Mouse (Mus musculus) ES-E14 (cell line): ENCODE measurements around the gene Sertad3. TPM values are rescaled to one million over a fixed set of nuclear protein-coding genes. Genes with fewer than 3 reads are reported as not detected.
A peak's percentile ranks its signal among the peaks of the same experiment; 100 is the strongest.

Source experiments
- DNase-seq: peaks from one replicate; pipeline ENCODE4 v3.0.0-alpha.2; 2013; ENCODE audit warnings: low read depth, low spot score
- H3K27ac ChIP-seq: 2 replicates; pipeline ENCODE4 v1.5.1; 2012; ENCODE audit warnings: low read depth, mild to moderate bottlenecking, low read length, moderate library complexity, mixed read lengths; ENCODE audit not compliant: poor library complexity, insufficient read depth, severe bottlenecking
- H3K36me3 ChIP-seq: 2 replicates; pipeline ENCODE4 v1.6.1; 2012; ENCODE audit warnings: mild to moderate bottlenecking, low read length, moderate library complexity, mixed read lengths; ENCODE audit not compliant: control insufficient read depth, poor library complexity, insufficient read depth, severe bottlenecking
- H3K4me1 ChIP-seq, 2 experiments: fragments of 150-350 bp in 1 of 2; sonication (generic) in 1 of 2; 2 replicates each; pipeline ENCODE4 v1.6.1; 2012; ENCODE audit warnings: low read length in 2 of 2, mild to moderate bottlenecking in 1 of 2, mixed read lengths in 1 of 2; ENCODE audit not compliant: control insufficient read depth in 2 of 2, insufficient read depth in 2 of 2, poor library complexity in 1 of 2
- H3K4me3 ChIP-seq, 2 experiments: fragments of 150-350 bp in 1 of 2; sonication (generic) in 1 of 2; 2 replicates each; pipeline ENCODE4 v1.5.1; 2012; ENCODE audit warnings: low read length in 2 of 2, low read depth in 1 of 2, mild to moderate bottlenecking in 1 of 2, mixed read lengths in 1 of 2; ENCODE audit not compliant: insufficient read depth in 1 of 2, poor library complexity in 1 of 2, severe bottlenecking in 1 of 2
- H3K9ac ChIP-seq: 2 replicates; pipeline ENCODE4 v1.6.1; 2012; ENCODE audit warnings: low read depth, mild to moderate bottlenecking, low read length, mixed read lengths; ENCODE audit not compliant: poor library complexity, insufficient read depth, severe bottlenecking
- H3K9me3 ChIP-seq: fragments of 150-350 bp; sonication (generic); 2 replicates; pipeline ENCODE4 v1.6.1; 2012; ENCODE audit warnings: low read depth, mild to moderate bottlenecking, low read length; ENCODE audit not compliant: control insufficient read depth, insufficient read depth
- CHD2 ChIP-seq: IDR thresholded peaks from 2 replicates; pipeline ENCODE4 v1.6.1; 2014; ENCODE audit warnings: mild to moderate bottlenecking, low read depth, low read length, inconsistent platforms
- HCFC1 ChIP-seq: IDR thresholded peaks from 2 replicates; pipeline ENCODE4 v1.6.1; 2012; ENCODE audit warnings: low read length, inconsistent platforms, borderline replicate concordance; ENCODE audit not compliant: insufficient read depth
- MAFK ChIP-seq: IDR thresholded peaks from 2 replicates; pipeline ENCODE4 v1.6.1; 2014; ENCODE audit warnings: mild to moderate bottlenecking, low read depth, low read length, inconsistent platforms; ENCODE audit not compliant: insufficient read depth
- ZC3H11A ChIP-seq: IDR thresholded peaks from 2 replicates; pipeline ENCODE4 v1.6.1; 2012; ENCODE audit warnings: low read depth, mild to moderate bottlenecking, inconsistent platforms, low read length, borderline replicate concordance
- ZNF384 ChIP-seq: IDR thresholded peaks from 2 replicates; pipeline ENCODE4 v1.6.1; 2012; ENCODE audit warnings: low read depth, low read length, inconsistent platforms
- in situ Hi-C, 2 experiments: fragments of 600-800 bp; cut with MboI; formaldehyde crosslinking; loops; one replicate each; pipeline ENCODE4 v1.15.1; 2025; ENCODE audit warnings: low sequenced_read_pairs in 2 of 2, inconsistent platforms in 1 of 2; ENCODE audit not compliant: unreplicated experiment in 2 of 2
- total RNA-seq: library from RNA; depleted of rRNA; stranded (reverse); fragments of 300-350 nt; gene quantifications from 2 replicates; pipeline ENCODE4 v1.2.3, GENCODE M21; 2012

The Sertad3 gene
- total RNA-seq, 1 experiment: 5.4 TPM

DNA sequence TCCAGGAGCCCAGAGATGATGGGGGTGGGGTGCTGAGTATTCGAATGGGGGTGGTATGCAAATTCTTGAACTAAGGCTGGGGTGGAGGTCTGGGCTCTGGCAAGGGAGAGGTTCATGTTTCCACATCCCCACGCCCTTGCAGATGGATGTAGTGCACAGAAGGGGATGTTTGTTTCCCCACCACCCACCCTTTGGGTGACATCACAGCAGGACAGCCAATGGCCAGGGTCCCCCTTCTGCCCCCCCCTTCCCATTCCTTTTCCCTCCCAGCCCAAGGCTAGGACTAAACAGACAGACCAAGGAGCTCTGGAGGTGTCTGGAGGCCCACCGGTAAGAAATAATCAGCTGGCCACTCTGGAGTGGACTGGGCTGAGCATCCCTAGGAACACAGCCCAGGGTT lies 25.5 kb downstream of the Sertad3 start, which contains the start of gene Prx:
TSS of gene Prx (plus strand) at position 289 of the 400 bp plus-strand sequence.
- no peaks in the 10 kb centered on the region for H3K9me3 ChIP-seq
- peak within 1 kb of the TSS; percentile 14 to 15; a peak in 2 of 4 replicates for H3K4me3 ChIP-seq
- peaks cover 6 to 27% of the 10 kb centered on the region in 2 experiments; a peak in 3 of 4 replicates for H3K4me1 ChIP-seq
- H3K9ac ChIP-seq: peak within 1 kb of the TSS; percentile 7; the same call in 1 of the 2 replicates
- in situ Hi-C loops: no loop called here
- TF ChIP-seq CHD2 (no peak), ZC3H11A (no peak), MAFK (no peak), ZNF384 (no peak), HCFC1 (no peak)
- no peak for DNase-seq
- H3K27ac ChIP-seq: no peak within 1 kb of the TSS; the same call in 1 of the 2 replicates
- no peaks in the 10 kb centered on the region for H3K36me3 ChIP-seq

DNA sequence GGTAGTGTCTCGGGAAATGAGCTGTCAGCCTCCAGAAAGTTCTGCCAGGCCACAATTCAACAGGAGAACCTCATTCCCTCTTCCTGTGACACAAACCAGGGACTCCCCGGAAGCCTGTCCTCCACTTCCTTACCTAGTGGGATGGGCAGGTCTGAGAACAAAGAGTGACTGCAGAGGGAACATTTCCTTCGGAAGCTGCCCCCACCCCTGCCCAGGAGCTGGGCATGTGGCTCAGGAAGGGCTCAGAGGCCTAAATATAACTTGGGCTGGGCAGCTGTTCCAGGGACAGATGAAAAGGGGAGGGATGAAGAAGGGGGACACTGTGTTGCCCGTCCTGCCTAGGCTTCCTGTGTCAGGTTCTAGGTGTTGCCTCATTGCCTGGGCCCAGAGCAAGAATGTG lies 28.1 kb downstream of the Sertad3 start:
- H3K4me1 ChIP-seq: peaks cover 14 to 39% of the 10 kb centered on the region in 2 experiments; a peak in 3 of 4 replicates

DNA sequence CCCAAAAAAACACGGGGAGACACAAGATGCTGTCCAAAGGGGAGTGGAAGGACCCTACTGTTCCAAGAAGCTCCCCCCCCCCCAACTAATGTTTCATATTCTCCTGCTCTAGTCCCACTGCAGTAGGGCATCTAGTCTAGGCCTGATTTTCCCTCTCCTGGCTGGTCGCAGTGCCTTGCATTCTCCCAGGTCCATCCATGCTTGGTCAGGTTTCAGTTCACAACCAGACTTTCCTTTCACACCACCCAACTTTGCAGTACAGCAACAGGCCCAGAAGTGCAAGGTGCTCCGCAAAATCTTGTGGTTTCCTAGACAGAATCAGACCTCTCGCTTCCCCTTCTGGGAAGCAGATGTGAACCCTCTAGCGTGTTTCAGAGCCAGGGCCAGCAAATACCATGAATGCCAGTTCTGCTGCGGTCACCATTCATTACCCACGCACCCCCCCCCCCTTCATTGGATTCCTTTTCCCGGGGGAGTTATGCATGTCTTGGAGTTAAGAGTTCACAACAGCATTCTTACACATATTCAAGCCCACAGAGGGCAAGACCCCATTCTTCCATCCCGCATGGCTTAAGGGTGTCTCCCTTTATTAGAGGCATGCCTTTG lies 33.3 kb downstream of the Sertad3 start:
- in situ Hi-C loops: no loop called here
- H3K9ac ChIP-seq: no peak overlapping the region
- H3K36me3 ChIP-seq: no peaks in the 10 kb centered on the region
- DNase-seq: no peak
- no peaks in the 10 kb centered on the region for H3K9me3 ChIP-seq
- H3K27ac ChIP-seq: no peak overlapping the region; the same call in 1 of the 2 replicates
- H3K4me1 ChIP-seq: peaks cover 13 to 25% of the 10 kb centered on the region in 2 experiments; a peak in 3 of 4 replicates
- no peak for TF ChIP-seq CHD2
- TF ChIP-seq ZC3H11A: no peak
- TF ChIP-seq ZNF384: no peak
- TF ChIP-seq MAFK: no peak
- TF ChIP-seq HCFC1: no peak
- peak overlapping the region in 1 of 2 experiments; percentile 95; a peak in 2 of 4 replicates for H3K4me3 ChIP-seq

More for the DNA sequence above, 28.1 kb downstream of the Sertad3 start:
- no peak for DNase-seq
- Histone ChIP-seq H3K27ac (no peak overlapping the region), H3K9me3 (no peaks in the 10 kb centered on the region), H3K9ac (no peak overlapping the region), H3K4me3 (no peak overlapping the region), H3K36me3 (no peaks in the 10 kb centered on the region)
- in situ Hi-C loops: no loop called here
- TF ChIP-seq CHD2 (no peak), HCFC1 (no peak)

DNA sequence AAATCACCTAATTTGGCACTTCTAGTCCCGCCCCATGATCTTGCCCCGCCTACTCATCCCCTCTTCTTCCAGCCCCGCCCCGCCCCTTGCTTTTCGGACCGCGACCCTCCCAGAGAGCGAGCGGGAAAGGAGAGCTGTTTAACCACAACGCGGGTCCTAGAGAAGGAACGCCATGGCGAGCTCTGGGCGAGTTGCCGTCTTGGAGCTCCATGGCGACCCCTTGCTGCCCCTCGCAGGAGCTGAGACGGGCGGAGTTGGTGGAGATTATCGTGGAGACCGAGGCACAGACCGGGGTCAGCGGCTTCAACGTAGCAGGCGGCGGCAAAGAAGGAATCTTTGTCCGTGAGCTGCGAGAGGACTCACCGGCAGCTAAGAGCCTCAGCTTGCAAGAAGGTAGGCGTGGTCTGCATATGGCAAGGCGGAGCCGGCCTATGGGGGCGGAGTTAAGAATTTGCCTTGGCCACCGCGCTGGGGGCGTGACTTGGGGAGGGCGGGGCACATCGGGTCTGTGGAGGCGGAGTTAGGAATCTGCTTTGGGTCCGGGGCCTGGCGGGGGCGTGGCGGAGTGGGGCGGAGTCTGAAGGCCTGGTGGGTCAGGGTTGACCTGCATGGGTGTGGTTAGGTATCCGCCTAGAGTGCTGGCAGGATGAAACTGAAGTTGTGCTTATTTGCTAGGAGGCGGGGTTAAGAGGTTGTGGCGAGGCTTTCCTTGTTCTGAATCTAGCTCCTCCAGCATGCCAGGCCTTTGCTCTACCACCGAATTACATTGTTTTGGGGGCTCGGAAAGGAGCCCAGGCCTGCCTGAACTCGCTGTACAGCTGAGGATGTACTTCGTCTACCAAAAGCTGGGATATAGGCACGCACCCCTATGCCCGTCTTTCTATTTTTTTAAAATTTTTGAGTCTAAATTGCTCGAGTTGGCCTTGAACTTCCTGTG lies 34.4 kb downstream of the Sertad3 start:
- Histone ChIP-seq H3K4me1 (peaks cover 11 to 25% of the 10 kb centered on the region in 2 experiments; a peak in 3 of 4 replicates), H3K36me3 (no peaks in the 10 kb centered on the region), H3K9me3 (no peaks in the 10 kb centered on the region), H3K27ac (peak overlapping the region; percentile 98), H3K4me3 (peak overlapping the region; percentile 95 to 96), H3K9ac (peak overlapping the region; percentile 99)
- peak; percentile 54; the same call in 1 of the 2 replicates for TF ChIP-seq HCFC1
- no peak for TF ChIP-seq ZNF384
- peak; percentile 99 for DNase-seq
- in situ Hi-C loops: no loop called here
